Mouse (Mus musculus): ENCODE results near the gene Cd3eap.

Cd3eap gene

GRCm38 (mm10) chr7:19331910-19332309 lies 27.4 kb downstream of the Cd3eap start:
- no peak for DNase-seq (ENCODE audit: low spot score in 2 of 2)

- DNase-seq (ENCODE audit: low spot score in 2 of 2), result no peak
Observed at GRCm38 (mm10) chr7:19328425-19328824, 30.9 kb downstream of the Cd3eap start.

GRCm38 (mm10) chr7:19327782-19328181 lies 31.5 kb downstream of the Cd3eap start:
- no peak for DNase-seq (ENCODE audit: low spot score in 2 of 2)

- peak; percentile 84 to 90 for DNase-seq (ENCODE audit: low spot score in 2 of 2)
Observed at GRCm38 (mm10) chr7:19327128-19327527, 32.2 kb downstream of the Cd3eap start.

GRCm38 (mm10) chr7:19326359-19326758 lies 32.9 kb downstream of the Cd3eap start:
- peak; percentile 62 to 79 for DNase-seq (ENCODE audit: low spot score in 2 of 2)

GRCm38 (mm10) chr7:19325262-19326199 lies 33.8 kb downstream of the Cd3eap start:
- no peak for DNase-seq (ENCODE audit: low spot score in 2 of 2)

GRCm38 (mm10) chr7:19324221-19324620 lies 35.1 kb downstream of the Cd3eap start:
- DNase-seq (ENCODE audit: low spot score in 2 of 2), result no peak

GRCm38 (mm10) chr7:19322489-19322888 lies 36.8 kb downstream of the Cd3eap start:
- DNase-seq (ENCODE audit: low spot score in 2 of 2), result no peak

GRCm38 (mm10) chr7:19321464-19321863 lies 37.8 kb downstream of the Cd3eap start:
- no peak for DNase-seq (ENCODE audit: low spot score in 2 of 2)

- DNase-seq (ENCODE audit: low spot score in 2 of 2), result no peak
Observed at GRCm38 (mm10) chr7:19320637-19321036, 38.6 kb downstream of the Cd3eap start.

GRCm38 (mm10) chr7:19319906-19320305 lies 39.4 kb downstream of the Cd3eap start:
- DNase-seq (ENCODE audit: low spot score in 2 of 2), result peak; percentile 91 to 96

GRCm38 (mm10) chr7:19319458-19319857 lies 39.8 kb downstream of the Cd3eap start:
- no peak for DNase-seq (ENCODE audit: low spot score in 2 of 2)

GRCm38 (mm10) chr7:19318676-19319075 lies 40.6 kb downstream of the Cd3eap start:
- DNase-seq (ENCODE audit: low spot score in 2 of 2), result no peak

- no peak for DNase-seq (ENCODE audit: low spot score in 2 of 2)
Observed at GRCm38 (mm10) chr7:19318201-19318600, 41.1 kb downstream of the Cd3eap start.

GRCm38 (mm10) chr7:19316451-19317161 lies 42.7 kb downstream of the Cd3eap start:
- no peak for DNase-seq (ENCODE audit: low spot score in 2 of 2)

GRCm38 (mm10) chr7:19314033-19314432 lies 45.2 kb downstream of the Cd3eap start:
- no peak for DNase-seq (ENCODE audit: low spot score in 2 of 2)

GRCm38 (mm10) chr7:19311991-19312390 lies 47.3 kb downstream of the Cd3eap start:
- DNase-seq (ENCODE audit: low spot score in 2 of 2), result no peak

GRCm38 (mm10) chr7:19309884-19310641 lies 49.2 kb downstream of the Cd3eap start, which contains the start of gene Fosb:
Gene Fosb (minus strand): TSS chr7:19310051.
- DNase-seq (ENCODE audit: low spot score in 2 of 2), result peak; percentile 95 to 97

GRCm38 (mm10) chr7:19309278-19309883 lies 49.9 kb downstream of the Cd3eap start:
- DNase-seq (ENCODE audit: low spot score in 2 of 2), result no peak

GRCm38 (mm10) chr7:19308454-19309277 lies 50.6 kb downstream of the Cd3eap start:
- peak; percentile 96 to 98 for DNase-seq (ENCODE audit: low spot score in 2 of 2)

All from frontal cortex, postnatal 36 days (tissue).